Mouse (Mus musculus) layer of hippocampus, adult 9-10 months (tissue): ENCODE measurements at regions not wholly inside any gene's neighbourhood (a gene's known extent, or its start where the extent isn't known, plus 50 kb on each side); places are given as distances from the start of the nearest gene placed in this dataset.
A peak's percentile ranks its signal among the peaks of the same experiment; 100 is the strongest.

ENCODE experiments used
- DNase-seq: peaks from one replicate; pipeline ENCODE4 v3.0.0; 2022; ENCODE audit warnings: low spot score

- DNase-seq: no peak
Observed at GRCm38 (mm10) chr17:67569865-67570264, 62.7 kb downstream of the Lrrc30 start.

GRCm38 (mm10) chr17:67566216-67566615, 66.3 kb downstream of the Lrrc30 start:
- DNase-seq: no peak

GRCm38 (mm10) chr17:67565746-67566145, 66.8 kb downstream of the Lrrc30 start:
- no peak for DNase-seq

DNA sequence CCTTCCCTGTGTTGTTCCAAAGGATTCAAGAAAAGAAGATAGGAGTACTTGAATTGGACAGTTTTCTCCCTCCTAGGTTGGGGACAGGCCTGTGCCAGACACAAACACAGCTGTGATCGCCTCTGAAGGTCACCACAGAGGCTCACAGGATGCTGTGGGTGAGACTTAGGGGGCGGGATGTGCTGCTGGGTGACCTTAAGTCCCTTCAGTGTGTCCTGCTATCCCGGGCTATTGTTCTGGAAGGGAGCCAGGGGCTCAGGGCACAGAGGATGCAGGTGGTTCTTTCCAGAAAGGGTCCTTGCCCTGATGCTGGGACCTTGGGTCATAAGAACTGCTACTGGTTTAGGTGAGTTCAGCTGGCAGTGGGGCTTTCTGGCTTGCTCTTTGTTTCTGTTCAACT, 67.7 kb downstream of the Lrrc30 start:
- no peak for DNase-seq

DNA sequence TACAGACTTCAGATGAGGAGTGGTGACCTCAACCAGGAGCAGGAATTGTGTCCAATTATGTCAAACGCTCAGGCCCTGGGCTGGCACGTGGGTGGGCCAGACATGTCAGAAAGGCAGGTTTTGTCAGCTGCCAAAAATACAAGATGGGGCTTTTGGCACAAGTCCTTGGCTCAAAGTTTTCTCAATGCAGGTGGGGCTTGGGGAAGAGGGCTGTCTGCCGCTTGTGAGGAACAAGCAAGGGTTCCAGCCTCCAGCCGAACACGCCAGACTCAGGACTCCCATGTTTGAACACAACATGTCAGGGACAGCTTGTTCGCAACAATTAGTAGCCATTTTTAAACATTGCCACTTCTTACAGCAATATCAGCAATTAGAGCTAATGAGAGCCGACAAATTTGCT, 69.5 kb downstream of the Lrrc30 start:
- no peak for DNase-seq

- DNase-seq: no peak
Observed at GRCm38 (mm10) chr17:67561802-67562201, 70.7 kb downstream of the Lrrc30 start.

DNA sequence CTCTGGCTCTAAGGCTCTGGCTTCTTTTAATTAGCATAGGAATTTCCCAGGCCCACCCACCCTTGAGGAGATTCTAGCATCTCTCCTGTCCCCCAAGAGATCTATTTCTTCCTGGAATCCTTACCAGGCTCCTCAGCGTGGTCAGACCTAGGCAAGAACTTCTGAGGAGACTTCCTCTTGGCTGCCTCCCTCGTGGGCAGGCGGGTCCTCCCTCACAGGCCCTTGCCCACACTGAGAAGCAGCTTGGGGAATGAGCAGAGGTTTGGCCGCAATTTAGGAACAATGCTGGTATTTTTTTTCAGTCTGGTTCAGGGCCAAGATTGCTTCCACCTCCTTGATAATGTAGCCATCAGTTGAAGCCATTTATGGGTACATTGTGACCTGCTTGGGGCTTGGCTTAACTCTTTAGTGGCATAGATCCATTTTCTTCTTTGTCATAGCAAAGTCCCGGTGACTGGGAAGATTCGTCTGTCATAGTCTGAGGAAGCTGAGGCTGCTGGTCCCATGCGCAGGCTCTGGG, 75.1 kb downstream of the Lrrc30 start:
- DNase-seq: no peak

DNA sequence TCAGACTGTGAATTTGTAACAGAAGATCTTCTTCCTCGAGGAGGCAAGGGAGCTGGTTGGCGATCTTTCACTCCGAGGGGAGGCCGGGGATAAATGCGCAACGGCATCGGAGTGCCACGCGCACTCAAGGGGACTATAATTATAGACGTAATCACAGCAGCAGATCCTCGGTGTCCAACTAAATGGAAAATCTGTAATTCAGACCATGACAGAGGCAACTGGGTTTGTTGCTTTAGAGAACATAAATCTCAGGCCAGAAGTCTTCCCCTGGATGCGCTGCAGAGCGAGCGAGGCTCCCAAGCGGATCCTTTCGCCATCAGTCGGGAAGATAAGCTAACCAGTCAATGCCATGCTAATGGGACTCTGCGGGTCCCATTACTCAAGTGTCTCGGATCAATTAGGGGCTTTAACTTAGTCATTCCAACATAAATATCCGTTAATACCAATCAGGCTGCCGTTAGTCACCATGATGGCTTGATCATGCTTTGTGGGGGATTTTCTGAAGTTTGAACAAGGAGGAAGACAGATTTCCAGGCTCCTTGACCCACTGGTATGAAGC, 79.9 kb downstream of the Lrrc30 start:
- DNase-seq: no peak

DNA sequence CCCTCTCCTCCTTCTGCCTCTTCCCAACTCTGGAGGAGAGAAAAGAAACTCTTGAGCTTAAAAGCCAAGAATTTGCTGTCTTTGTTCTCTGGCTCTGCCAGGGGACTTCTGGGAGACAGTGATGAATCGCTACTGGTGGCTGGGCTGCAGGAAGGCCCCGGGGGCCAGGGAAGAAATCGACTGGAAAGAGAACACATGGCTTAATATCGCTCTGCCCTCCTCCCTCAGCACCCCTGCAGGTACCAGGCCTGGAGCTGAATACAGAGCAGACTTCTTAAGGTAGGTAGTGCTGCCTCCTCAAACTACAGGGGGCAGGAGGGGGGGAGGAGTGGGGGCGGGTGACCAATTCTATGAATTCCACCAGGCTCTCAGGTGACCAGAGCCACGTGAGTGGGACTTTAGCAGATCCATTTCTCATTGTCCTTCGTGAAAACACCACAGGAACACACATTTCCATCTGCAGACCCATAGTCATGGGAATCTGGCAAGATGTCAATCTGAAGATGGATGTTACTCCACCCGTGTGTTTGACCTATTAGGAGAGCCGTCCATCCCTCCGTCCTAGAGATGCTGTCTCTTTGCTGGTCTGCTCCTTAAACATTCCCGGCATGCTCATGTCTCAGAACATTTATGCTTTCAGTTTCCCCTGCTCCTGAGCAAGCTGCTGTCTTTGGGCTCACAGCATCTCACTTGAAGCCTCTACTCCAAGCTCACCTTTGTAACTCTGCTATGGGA, 83.4 kb downstream of the Lrrc30 start:
- DNase-seq: no peak

- no peak for DNase-seq
Observed at GRCm38 (mm10) chr17:67544410-67544809, 88.1 kb downstream of the Lrrc30 start.

GRCm38 (mm10) chr17:67532331-67532730, 100.2 kb downstream of the Lrrc30 start:
- DNase-seq: no peak

- DNase-seq: no peak
Observed at GRCm38 (mm10) chr17:67520848-67521411, 111.6 kb downstream of the Lrrc30 start.

- DNase-seq: no peak
Observed at GRCm38 (mm10) chr17:67515601-67516147, 116.8 kb downstream of the Lrrc30 start.

- no peak for DNase-seq
Observed at GRCm38 (mm10) chr17:67514387-67515241, 117.9 kb downstream of the Lrrc30 start.

GRCm38 (mm10) chr17:67512699-67513450, 119.6 kb downstream of the Lrrc30 start:
- DNase-seq: no peak

GRCm38 (mm10) chr17:67512008-67512407, 120.5 kb downstream of the Lrrc30 start:
- no peak for DNase-seq

DNA sequence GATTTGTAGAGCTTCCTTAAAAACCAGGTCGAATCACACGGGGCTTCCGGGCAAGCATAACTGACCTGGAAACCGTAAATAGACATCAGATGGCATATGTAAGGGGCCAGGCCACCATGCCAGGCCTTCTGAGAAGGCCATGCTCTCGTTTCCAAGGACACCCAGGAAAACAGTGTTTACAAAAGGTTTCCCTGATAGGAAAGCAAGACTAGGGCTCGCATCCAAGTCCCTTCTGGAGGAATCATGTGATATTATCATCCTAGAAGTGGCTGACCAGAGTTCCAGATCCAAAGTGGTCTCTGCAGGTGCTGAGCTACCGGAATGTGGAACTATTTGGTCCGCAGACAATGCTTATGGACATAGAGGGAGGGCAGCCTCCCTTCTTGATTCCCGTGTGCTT, 122.6 kb downstream of the Lrrc30 start:
- no peak for DNase-seq

DNA sequence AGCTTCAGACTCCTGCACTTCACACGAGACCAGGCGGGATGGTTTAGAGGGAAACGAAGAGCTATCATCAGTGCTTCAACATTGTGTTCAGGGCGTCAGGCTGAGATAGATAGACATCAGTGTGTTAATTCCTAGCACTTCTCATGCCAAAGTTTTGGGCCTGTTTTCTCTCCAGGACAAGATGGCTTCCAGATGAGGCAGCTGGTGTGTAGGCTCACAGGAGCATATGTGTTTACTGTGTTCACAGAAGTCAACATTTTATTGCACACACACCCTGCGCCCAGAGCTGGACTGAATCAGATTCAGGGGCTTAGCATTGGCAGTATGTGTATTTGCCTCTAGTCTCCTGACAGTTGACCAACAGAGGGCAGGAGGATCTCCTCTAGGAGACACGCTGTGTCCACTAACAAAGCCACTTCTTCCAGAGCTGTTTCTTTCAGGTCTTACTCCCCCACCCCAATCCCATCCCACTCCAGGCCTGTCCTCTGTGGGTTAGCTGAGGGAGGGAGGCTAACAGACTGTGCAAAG, 123.4 kb downstream of the Lrrc30 start:
- DNase-seq: peak; percentile 30

DNA sequence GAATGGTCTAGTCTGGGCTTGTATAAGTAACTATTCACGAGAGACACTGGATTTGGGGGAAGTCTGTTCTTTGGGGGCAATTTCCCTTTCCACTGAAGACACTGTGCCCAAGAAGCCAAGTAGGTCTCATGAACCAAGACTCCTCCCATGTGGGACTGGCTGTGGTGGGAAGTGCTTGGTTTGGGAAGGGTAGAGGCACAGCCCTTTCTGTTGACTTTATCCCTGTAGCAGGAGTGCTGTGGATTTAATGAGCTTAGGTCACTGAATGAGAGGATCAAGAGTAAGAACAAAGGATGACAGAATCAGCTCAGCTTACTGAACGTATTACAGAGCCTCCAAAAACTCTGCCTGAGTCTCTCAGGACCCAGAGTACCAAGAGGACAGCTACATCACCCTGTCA, 124.2 kb downstream of the Lrrc30 start:
- no peak for DNase-seq

GRCm38 (mm10) chr17:67506466-67506865, 126.1 kb downstream of the Lrrc30 start:
- no peak for DNase-seq

- DNase-seq: no peak
Observed at GRCm38 (mm10) chr17:67504502-67505033, 128.0 kb downstream of the Lrrc30 start.
